Mouse (Mus musculus) lung, postnatal 0 days (tissue): ENCODE measurements around the gene Hsf2bp.

Experiments
- CTCF ChIP-seq: IDR thresholded peaks from 2 replicates; pipeline ENCODE4 v1.5.1; 2016; ENCODE audit warnings: antibody characterized with exemption, mild to moderate bottlenecking
- EP300 ChIP-seq: IDR thresholded peaks from 2 replicates; pipeline ENCODE4 v1.6.1; 2016; ENCODE audit warnings: antibody characterized with exemption, mild to moderate bottlenecking, control low read depth

DNA sequence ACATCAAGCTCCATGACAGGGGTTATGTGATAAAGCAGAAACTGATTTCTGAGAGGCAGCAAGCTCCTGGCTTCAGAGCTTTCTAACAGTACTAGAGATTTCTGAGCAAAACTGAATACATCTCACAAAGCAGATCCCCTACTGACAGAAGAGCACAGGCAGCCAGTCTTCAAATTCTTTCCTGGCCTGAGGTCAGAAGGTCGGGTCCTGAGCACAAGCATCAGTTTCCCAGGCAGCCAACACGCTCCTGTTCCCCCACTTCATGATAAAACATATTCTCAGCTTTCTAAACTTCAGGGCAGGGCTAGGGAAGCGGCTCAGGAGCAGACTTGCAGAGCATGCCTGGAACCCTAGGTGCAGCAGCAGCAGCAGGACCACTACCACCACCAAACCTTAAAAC lies 52.7 kb downstream of the Hsf2bp start:
- TF ChIP-seq CTCF (no peak), EP300 (no peak)
